Mouse (Mus musculus) spleen, adult 2 months (tissue): ENCODE measurements around the gene Acad9. TPM values are rescaled to one million over a fixed set of nuclear protein-coding genes. Genes with fewer than 3 reads are reported as not detected.
"Not testable (repeated sequence)": the region's sequence is repeated elsewhere in the genome, so short reads cannot be mapped to it uniquely, and the experiment has no call there.

ENCODE experiments used
- DNase-seq, 2 experiments: peaks; one replicate each; pipeline versions ENCODE4 v3.0.0 to v3.0.0-alpha.2; 2012 to 2021; ENCODE audit warnings: low spot score in 2 of 2, low read depth in 1 of 2
- H3K27ac ChIP-seq: fragments of 200-500 bp; 2 replicates; pipeline ENCODE4 v1.5.1; 2012; ENCODE audit warnings: low read length, inconsistent platforms; ENCODE audit not compliant: insufficient read depth
- H3K27me3 ChIP-seq: fragments of 200-500 bp; 2 replicates; pipeline ENCODE4 v1.6.1; 2012; ENCODE audit warnings: mild to moderate bottlenecking, moderate library complexity, low read length, inconsistent platforms; ENCODE audit not compliant: control insufficient read depth, insufficient read depth
- H3K36me3 ChIP-seq: fragments of 200-500 bp; 2 replicates; pipeline ENCODE4 v1.6.1; 2012; ENCODE audit warnings: mild to moderate bottlenecking, low read length, inconsistent platforms; ENCODE audit not compliant: control insufficient read depth, insufficient read depth
- H3K4me1 ChIP-seq: fragments of 200-500 bp; 2 replicates; pipeline ENCODE4 v1.6.1; 2011; ENCODE audit warnings: inconsistent platforms; ENCODE audit not compliant: control insufficient read depth, insufficient read depth, insufficient read length
- H3K4me3 ChIP-seq: fragments of 200-500 bp; 2 replicates; pipeline ENCODE4 v1.5.1; 2011; ENCODE audit warnings: mild to moderate bottlenecking, inconsistent platforms; ENCODE audit not compliant: insufficient read depth, insufficient read length; ENCODE audit errors: extremely low read depth
- CTCF ChIP-seq: fragments of 200-500 bp; IDR thresholded peaks from 2 replicates; pipeline ENCODE4 v1.5.1; 2011; ENCODE audit warnings: mild to moderate bottlenecking, inconsistent platforms; ENCODE audit not compliant: insufficient read depth, insufficient read length, insufficient replicate concordance; ENCODE audit errors: extremely low read depth
- POLR2A ChIP-seq: fragments of 200-500 bp; IDR thresholded peaks from 2 replicates; pipeline ENCODE4 v1.6.1; 2011; ENCODE audit warnings: low read depth, low read length, inconsistent platforms
- WGBS: fragments of 180-500 bp; shearing (Covaris S2); methylation state at CpG from one replicate; pipeline ENCODE4 v1.1.7; 2018; 5-methylcytosine and 5-hydroxymethylcytosine counted together
- polyA plus RNA-seq: library from polyadenylated mRNA; depleted of rRNA; stranded (reverse); fragments of >200 nt; gene quantifications from 2 replicates; pipeline ENCODE4 v1.2.3, GENCODE M21; 2012

Gene Acad9
- polyA plus RNA-seq, 1 experiment = 9.2 TPM

DNA sequence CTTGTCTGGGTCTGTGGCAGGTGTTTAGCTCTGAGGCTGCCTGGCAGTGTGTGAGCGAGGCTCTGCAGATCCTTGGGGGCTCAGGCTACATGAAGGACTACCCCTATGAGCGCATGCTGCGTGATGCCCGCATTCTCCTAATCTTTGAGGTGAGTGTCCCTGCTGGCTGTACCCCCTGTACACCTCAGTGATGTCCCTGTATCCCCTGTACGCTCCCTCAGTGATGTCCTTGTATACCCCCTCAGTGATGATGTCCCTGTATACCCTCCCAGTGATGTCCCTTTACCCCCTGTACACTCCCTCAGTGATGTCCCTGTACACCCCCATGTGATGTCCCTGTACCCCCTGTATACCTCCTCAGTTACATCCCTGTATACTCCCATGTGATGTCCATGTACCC, 19.6 kb downstream of the Acad9 start:
- no peaks in the 10 kb centered on the region for H3K27me3 ChIP-seq
- no peak overlapping the region for H3K27ac ChIP-seq
- DNase-seq = no peak
- no peak overlapping the region for H3K4me3 ChIP-seq
- H3K36me3 ChIP-seq = peaks cover 60% of the 10 kb centered on the region
- no peak for TF ChIP-seq CTCF
- TF ChIP-seq POLR2A = no peak
- WGBS = 95% methylated on average over 5 of the region's 5 CpGs
- no peaks in the 10 kb centered on the region for H3K4me1 ChIP-seq

DNA sequence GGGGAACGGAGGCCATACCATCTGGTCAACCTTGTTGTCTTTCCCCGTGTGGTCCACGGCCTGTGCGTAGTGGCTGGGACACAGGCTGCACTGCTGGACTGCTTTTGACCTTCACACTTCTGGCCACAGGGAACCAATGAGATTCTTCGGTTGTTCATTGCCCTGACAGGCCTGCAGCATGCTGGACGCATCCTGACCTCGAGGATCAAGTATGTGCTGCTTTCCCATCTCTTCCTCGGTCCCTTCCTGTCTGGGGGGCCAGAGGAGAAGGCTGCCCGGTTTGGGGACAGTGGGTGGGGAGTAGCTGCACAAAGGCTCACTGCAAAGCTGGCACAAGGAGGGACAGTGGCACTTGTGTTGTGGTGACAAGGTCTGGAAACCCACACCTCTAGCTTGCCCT, 21.8 kb downstream of the Acad9 start:
- Histone ChIP-seq H3K27me3 (no peaks in the 10 kb centered on the region), H3K4me1 (no peaks in the 10 kb centered on the region), H3K36me3 (peaks cover 46% of the 10 kb centered on the region), H3K27ac (no peak overlapping the region), H3K4me3 (no peak overlapping the region)
- TF ChIP-seq POLR2A (no peak), CTCF (no peak)
- no peak for DNase-seq
- WGBS = 95% methylated on average over 9 of the region's 9 CpGs

DNA sequence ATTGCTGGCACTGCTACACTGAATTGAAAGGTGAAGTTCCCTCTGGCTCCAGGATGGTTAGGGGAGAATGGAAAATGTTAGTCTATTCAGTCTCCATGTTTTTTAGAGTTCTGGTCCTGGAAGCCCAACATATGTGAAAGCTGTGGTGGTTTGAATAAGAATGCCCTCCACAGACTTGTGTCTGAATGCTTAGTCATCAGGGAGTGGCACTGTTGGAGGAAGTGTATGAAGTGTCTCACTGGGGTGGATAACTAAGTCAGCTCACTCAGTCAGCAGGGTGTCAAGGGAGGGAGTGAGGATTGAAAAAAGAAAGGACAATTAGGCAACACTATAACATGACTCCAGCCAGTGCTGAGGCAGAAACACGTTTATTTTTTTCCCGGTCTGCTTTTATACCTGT, 29.6 kb downstream of the Acad9 start:
- H3K27me3 ChIP-seq = no peaks in the 10 kb centered on the region
- DNase-seq = no peak
- no peak for TF ChIP-seq CTCF
- no peak for TF ChIP-seq POLR2A
- H3K27ac ChIP-seq = no peak overlapping the region
- no peaks in the 10 kb centered on the region; the same call in 1 of the 2 replicates for H3K36me3 ChIP-seq
- no peak overlapping the region for H3K4me3 ChIP-seq
- 88% methylated on average over 2 of the region's 2 CpGs for WGBS
- H3K4me1 ChIP-seq = no peaks in the 10 kb centered on the region

DNA sequence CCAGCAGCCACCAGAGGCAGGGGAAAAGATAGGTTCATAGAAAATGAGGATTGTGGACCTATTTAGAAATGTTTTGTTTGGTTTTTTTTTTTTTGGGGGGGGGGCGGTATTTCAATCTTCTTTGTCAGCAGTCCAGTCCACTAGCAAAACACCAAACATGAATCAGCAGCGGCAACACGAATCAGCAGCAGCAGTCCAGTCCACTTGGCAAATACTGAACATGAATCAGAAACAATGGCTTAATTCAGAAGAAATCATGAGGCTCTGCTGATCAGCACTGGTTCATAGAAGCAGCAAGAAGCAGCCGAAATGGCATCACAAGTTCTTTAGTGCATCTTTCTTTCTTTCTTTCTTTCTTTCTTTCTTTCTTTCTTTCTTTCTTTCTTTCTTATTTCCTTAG, 50.3 kb downstream of the Acad9 start:
- Histone ChIP-seq H3K27me3 (no peaks in the 10 kb centered on the region), H3K27ac (no peak overlapping the region), H3K4me1 (no peaks in the 10 kb centered on the region), H3K4me3 (no peak overlapping the region), H3K36me3 (no peaks in the 10 kb centered on the region)
- DNase-seq = no peak
- 89% methylated on average over 4 of the region's 4 CpGs for WGBS
- TF ChIP-seq POLR2A (no peak), CTCF (no peak)

DNA sequence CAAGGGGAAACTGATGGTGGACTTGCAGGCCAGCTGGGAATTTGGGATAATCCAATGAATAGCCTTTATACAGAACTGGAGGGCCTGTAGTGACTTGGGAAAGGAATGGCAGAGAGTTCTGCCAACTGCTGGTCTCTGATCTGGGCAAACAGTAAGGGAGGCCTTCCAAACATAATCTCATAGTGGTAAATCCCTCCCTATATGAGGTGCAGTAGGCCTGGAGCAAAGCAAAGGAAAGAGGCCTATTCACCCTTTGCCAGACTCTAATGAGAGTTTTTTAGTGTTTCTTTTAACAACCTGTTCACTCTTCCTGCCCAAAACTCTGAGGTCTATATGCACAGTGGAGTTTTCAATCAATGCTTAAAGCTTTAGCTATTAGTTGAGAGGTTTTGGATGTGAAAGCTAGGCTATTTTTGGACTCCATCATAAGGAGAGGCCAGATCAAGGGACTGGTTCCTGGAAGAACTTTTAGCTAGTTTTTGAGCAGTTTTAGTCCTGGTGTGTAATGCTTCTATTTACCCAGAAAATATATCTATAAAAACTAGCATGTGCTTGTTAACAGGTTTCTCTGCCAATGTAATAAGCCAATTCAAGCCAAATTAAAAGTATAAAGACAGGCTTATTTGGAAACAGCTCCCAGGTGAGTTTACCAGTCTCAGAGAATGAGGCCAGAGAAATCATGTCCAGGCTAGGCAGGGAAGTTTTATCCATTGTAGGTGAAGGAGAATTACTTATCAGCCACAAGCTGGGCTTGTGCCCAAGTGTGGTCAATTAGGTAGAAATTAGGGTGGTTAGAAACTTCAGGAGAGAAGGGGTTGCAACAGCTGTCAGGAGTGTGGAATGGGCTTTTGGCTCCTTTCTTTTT, 54.1 kb downstream of the Acad9 start:
- Histone ChIP-seq H3K4me1 (no peaks in the 10 kb centered on the region), H3K27ac (no peak overlapping the region), H3K27me3 (no peaks in the 10 kb centered on the region), H3K4me3 (no peak overlapping the region), H3K36me3 (no peaks in the 10 kb centered on the region)
- no peak for DNase-seq
- TF ChIP-seq CTCF (no peak), POLR2A (no peak)

DNA sequence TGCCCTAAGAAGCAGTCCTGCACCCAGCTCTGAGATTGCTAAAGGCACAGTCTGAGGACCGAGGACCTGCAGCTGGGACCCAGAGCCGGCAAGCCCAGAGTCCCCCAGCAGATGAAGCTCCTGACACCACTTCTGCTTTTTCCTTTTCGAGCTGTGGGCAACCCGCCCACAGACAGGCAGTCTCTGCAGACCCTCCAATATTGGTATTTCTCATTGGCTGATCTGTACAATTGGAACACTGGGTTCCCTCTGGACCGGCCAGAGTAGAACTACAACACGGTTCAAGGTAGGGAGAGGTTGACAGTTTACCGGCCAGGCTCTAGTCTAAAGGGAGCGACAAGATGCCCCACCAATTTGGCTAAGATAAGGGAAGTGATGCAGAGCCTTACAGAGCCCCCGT, 60.4 kb downstream of the Acad9 start:
- H3K4me1 ChIP-seq, H3K27ac ChIP-seq, DNase-seq, H3K27me3 ChIP-seq, H3K36me3 ChIP-seq, H3K4me3 ChIP-seq: not testable (repeated sequence)
- WGBS = 56% methylated on average over 9 of the region's 9 CpGs

DNA sequence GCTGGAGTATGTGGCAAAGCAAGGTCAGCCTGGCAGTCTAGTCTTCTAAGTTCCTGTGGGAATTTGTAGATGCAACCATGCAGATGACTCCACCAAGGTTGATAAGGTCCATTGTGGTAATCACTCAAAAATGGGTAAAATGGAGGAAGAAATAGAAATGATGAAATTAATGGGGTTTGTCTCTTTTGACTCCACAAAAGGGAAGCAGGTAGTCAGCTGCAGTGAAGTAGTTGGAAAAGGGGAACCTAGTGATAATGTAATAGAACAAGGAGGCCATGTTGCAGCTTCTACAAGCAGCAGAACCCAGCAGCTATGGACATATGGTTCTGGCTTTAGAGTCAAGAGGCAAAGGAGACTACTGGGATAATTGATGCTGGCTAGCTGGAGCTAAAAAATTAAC, 70.4 kb downstream of the Acad9 start:
- no peaks in the 10 kb centered on the region for H3K36me3 ChIP-seq
- no peak overlapping the region for H3K4me3 ChIP-seq
- no peak overlapping the region for H3K27ac ChIP-seq
- no peaks in the 10 kb centered on the region for H3K4me1 ChIP-seq
- DNase-seq = no peak
- TF ChIP-seq POLR2A = no peak
- TF ChIP-seq CTCF = no peak
- H3K27me3 ChIP-seq = no peaks in the 10 kb centered on the region
